Mouse (Mus musculus) heart, adult 2 months (tissue): ENCODE results near the gene Atp2a3.
A peak's percentile ranks its signal among the peaks of the same experiment; 100 is the strongest.

Experiments
- CTCF ChIP-seq: fragments of 200-600 bp; IDR thresholded peaks from 2 replicates; pipeline ENCODE4 v1.8.1; 2022; ENCODE audit warnings: antibody characterized with exemption, mild to moderate bottlenecking, moderate library complexity
- EP300 ChIP-seq: fragments of 200-500 bp; IDR thresholded peaks from 2 replicates; pipeline ENCODE4 v1.6.1; 2011; ENCODE audit warnings: low read depth, low read length, control low read depth; ENCODE audit not compliant: insufficient read depth
- POLR2A ChIP-seq: fragments of 200-500 bp; IDR thresholded peaks from 2 replicates; pipeline ENCODE4 v1.6.1; 2011; ENCODE audit warnings: mild to moderate bottlenecking, low read depth, low read length, control low read depth; ENCODE audit not compliant: insufficient read depth

DNA sequence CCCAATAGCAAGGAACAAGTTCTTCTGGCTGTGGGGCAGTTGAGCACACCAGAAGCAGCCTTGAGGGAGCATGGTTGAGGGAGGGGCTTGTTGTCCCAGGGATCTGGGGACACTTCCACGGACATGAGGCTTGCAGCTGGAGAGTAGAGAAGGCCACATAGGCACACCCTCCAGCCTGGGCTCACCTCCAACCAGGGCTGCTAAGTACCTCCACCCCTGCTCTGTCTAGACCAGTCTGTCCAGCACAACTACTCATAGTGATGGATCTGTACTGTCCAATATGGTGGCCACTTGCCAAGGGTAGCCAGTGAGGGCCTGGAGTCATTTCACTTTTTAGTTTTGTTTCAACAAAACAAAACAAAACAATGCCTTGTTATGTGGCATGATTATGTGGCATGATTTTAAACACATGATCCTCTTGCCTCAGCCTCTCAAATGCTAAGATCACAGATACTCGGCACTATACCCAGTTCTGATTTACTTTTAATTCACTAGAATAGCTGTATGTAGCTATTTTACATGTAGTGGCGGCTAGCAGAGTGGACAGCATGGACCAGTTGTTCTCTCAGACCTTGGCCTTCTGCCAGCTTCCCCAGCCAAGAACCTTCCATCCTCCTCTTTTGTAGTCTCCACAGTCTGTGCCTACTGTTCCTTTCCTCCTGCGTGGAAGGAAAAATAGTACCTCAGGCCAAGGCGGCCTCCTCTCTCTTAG lies 54.6 kb downstream of the Atp2a3 start:
- no peak for TF ChIP-seq CTCF
- 0 out of 2 replicates have a peak, but pooled peaks have one; percentile 14 for TF ChIP-seq EP300
- TF ChIP-seq POLR2A, result no peak
